Mouse (Mus musculus): ENCODE measurements around the gene Vwf. TPM values are rescaled to one million over a fixed set of nuclear protein-coding genes. Genes with fewer than 3 reads are reported as not detected.

Gene Vwf
- 31.4 TPM for polyA plus RNA-seq (2015; fragmentation: Illumina TruSeq; extraction: RNeasy Lipid Tissue Mini Kit (QIAGEN cat#74804); ENCODE audit: insufficient read depth, low read depth, low replicate concordance)

DNA sequence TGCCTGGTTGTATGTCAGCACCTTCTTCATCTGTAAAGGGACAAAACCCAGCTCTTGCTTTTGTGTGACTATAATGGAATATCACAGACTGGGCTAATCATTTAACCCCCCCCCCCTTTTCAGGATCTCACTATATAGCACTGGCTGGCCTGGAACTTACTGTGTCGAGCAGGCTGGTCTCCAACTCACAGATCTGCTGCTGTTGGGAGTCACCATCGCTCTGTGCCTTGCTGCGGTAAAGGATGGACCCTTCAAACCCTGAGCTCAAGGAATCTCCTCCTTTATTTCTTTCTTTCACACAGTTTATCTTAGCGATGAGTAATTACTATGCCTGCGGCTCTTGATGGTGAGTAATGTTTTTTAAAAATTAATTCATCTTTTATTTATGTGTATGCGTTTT lies at the start of gene Vwf:
Gene Vwf, plus strand, starts transcription at position 301 of the 400 bp plus-strand sequence.

DNA sequence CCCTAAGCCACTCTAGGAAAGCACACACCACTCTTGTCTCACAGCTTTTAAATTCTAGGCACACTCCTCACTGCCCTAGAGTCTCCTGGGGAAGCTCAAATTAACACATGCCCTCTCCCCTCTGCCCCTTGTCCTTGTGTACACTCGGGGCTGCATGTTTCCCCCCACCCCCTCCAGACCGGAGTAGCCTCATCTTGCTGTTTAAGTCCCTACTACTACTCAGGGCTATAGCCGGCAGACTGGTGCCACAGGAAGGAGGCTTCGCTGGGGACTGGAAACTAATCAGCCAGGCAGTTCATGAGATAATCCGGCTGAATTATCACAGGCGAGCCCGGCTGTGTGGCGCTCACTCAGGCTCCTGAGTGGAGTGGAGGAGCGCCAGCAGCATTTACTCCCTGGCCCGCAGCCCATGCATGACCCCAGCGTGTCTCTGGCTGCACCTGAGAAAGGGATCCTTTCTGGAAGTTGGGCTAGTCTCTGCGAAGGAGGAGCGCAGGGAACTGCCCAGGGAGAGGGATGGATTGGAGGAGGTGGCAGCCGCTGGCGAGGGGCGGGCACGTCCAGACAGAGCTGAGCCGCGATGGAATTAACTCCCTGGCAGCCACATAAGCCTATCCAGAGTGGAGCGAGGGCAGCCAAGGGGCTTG lies 143.6 kb downstream of the Vwf start, which contains the start of gene Ano2:
Gene Ano2, plus strand, starts transcription at position 363 of the 647 bp plus-strand sequence.

Other genes with a start within 250 kb of the Vwf start
- 16.2 TPM for gene Ltbr, start 232.9 kb upstream of the Vwf start, polyA plus RNA-seq (2015; fragmentation: Illumina TruSeq; extraction: RNeasy Lipid Tissue Mini Kit (QIAGEN cat#74804); ENCODE audit: insufficient read depth, low read depth, low replicate concordance)
- 1.4 TPM for gene Scnn1a, start 226.1 kb upstream of the Vwf start, polyA plus RNA-seq (2015; fragmentation: Illumina TruSeq; extraction: RNeasy Lipid Tissue Mini Kit (QIAGEN cat#74804); ENCODE audit: insufficient read depth, low read depth, low replicate concordance)
- gene Tnfrsf1a, start 197.4 kb upstream of the Vwf start, polyA plus RNA-seq (2015; fragmentation: Illumina TruSeq; extraction: RNeasy Lipid Tissue Mini Kit (QIAGEN cat#74804); ENCODE audit: insufficient read depth, low read depth, low replicate concordance): 32.5 TPM
- gene Plekhg6, start 166.0 kb upstream of the Vwf start, polyA plus RNA-seq (2015; fragmentation: Illumina TruSeq; extraction: RNeasy Lipid Tissue Mini Kit (QIAGEN cat#74804); ENCODE audit: insufficient read depth, low read depth, low replicate concordance): not detected
- gene Cd9, start 52.0 kb upstream of the Vwf start, polyA plus RNA-seq (2015; fragmentation: Illumina TruSeq; extraction: RNeasy Lipid Tissue Mini Kit (QIAGEN cat#74804); ENCODE audit: insufficient read depth, low read depth, low replicate concordance): 45.9 TPM
- gene Ano2, start 143.6 kb downstream of the Vwf start, polyA plus RNA-seq (2015; fragmentation: Illumina TruSeq; extraction: RNeasy Lipid Tissue Mini Kit (QIAGEN cat#74804); ENCODE audit: insufficient read depth, low read depth, low replicate concordance): not detected